Mouse (Mus musculus) stomach, embryonic 14.5 days (tissue): ENCODE data around the gene Fbxw9. TPM values are rescaled to one million over a fixed set of nuclear protein-coding genes. Genes with fewer than 3 reads are reported as not detected.
A peak's percentile ranks its signal among the peaks of the same experiment; 100 is the strongest.

Experiments used
- ATAC-seq: fragments of 200-750 bp; cut with Nextera tagmentation; 2 replicates; pipeline ENCODE4 v1.8.0; 2017; ENCODE audit warnings: low read depth, moderate TSS enrichment; ENCODE audit not compliant: insufficient number of reproducible peaks, insufficient read depth, low FRiP score
- H3K27ac ChIP-seq: fragments of 300-500 bp; sonication (generic); 2 replicates; pipeline ENCODE4 v1.5.1; 2014; ENCODE audit warnings: mild to moderate bottlenecking, low read length, moderate library complexity, mixed read lengths
- H3K27me3 ChIP-seq: fragments of 300-500 bp; sonication (generic); 2 replicates; pipeline ENCODE4 v1.6.1; 2014; ENCODE audit warnings: low read length, control low read depth, mixed read lengths; ENCODE audit not compliant: control insufficient read depth, insufficient read depth
- H3K36me3 ChIP-seq: fragments of 300-500 bp; sonication (generic); 2 replicates; pipeline ENCODE4 v1.6.1; 2014; ENCODE audit warnings: mild to moderate bottlenecking, control low read depth, low read length, moderate library complexity, mixed read lengths; ENCODE audit not compliant: control insufficient read depth, insufficient read depth
- H3K4me1 ChIP-seq: fragments of 300-500 bp; sonication (generic); 2 replicates; pipeline ENCODE4 v1.6.1; 2014; ENCODE audit warnings: low read length, control low read depth, mixed read lengths; ENCODE audit not compliant: control insufficient read depth, insufficient read depth
- H3K4me2 ChIP-seq: fragments of 300-500 bp; sonication (generic); replicated peaks from 2 replicates; pipeline ENCODE4 v1.6.1; 2014; ENCODE audit warnings: low read depth, low read length, control low read depth
- H3K4me3 ChIP-seq: fragments of 300-500 bp; sonication (generic); 2 replicates; pipeline ENCODE4 v1.5.1; 2014; ENCODE audit warnings: low read depth, low read length, control low read depth
- H3K9ac ChIP-seq: fragments of 300-500 bp; sonication (generic); replicated peaks from 2 replicates; pipeline ENCODE4 v1.6.1; 2014; ENCODE audit warnings: low read depth, mild to moderate bottlenecking, control low read depth, low read length, moderate library complexity, mixed read lengths
- H3K9me3 ChIP-seq: fragments of 300-500 bp; sonication (generic); 2 replicates; pipeline ENCODE4 v1.6.1; 2016; ENCODE audit warnings: low read depth, low read length, control low read depth; ENCODE audit not compliant: control insufficient read depth
- WGBS: fragments of 180-500 bp; shearing (Covaris S2); extraction: QIAGEN DNeasy Blood & Tissue Kit; methylation state at CpG from one replicate; pipeline ENCODE4 v1.1.7; 2014; 5-methylcytosine and 5-hydroxymethylcytosine counted together
- polyA plus RNA-seq: library from polyadenylated mRNA; unstranded; fragments of >200 nt; fragmentation: Nextera tagmentation; extraction: Ambion mirVana; gene quantifications from 2 replicates; pipeline ENCODE4 v1.2.1, GENCODE M21; 2014

Fbxw9 gene
- polyA plus RNA-seq, 1 experiment from 2014 or later: 32.6 TPM

DNA sequence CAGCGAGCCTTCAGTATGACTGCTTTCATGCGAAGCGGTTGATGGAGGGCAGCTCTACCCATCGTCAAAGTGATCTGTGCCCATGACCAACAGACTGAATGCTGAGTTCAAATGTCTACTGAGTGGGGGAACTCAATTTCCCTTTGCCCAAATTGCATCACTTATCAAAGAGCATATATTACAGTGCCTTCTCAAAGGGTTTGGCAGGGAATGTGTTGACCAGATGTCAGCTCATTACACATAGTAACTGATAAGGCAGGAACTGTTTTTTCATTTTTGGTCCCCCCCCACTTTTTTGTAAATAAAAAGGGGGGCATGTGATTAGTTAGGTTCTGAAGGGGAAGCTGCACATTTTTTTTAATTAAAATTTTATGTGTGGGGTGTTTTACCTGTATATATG lies 2.7 kb downstream of the Fbxw9 start:
- Histone ChIP-seq H3K4me1 (no peaks in the 10 kb centered on the region), H3K4me2 (no peak overlapping the region), H3K36me3 (peaks cover 9% of the 10 kb centered on the region), H3K27me3 (no peaks in the 10 kb centered on the region), H3K9ac (no peak overlapping the region), H3K9me3 (no peaks in the 10 kb centered on the region), H3K27ac (no peak overlapping the region), H3K4me3 (no peak overlapping the region)
- WGBS: 94% methylated on average over 4 of the region's 4 CpGs
- no peak for ATAC-seq

- Histone ChIP-seq H3K27ac (no peak overlapping the region), H3K4me2 (no peak overlapping the region), H3K9ac (no peak overlapping the region), H3K4me3 (no peak overlapping the region), H3K9me3 (no peaks in the 10 kb centered on the region), H3K36me3 (peaks cover 9% of the 10 kb centered on the region), H3K27me3 (no peaks in the 10 kb centered on the region), H3K4me1 (no peaks in the 10 kb centered on the region)
- WGBS: 41% methylated on average over 2 of the region's 2 CpGs
- ATAC-seq: no peak
These were observed 5.4 kb downstream of the Fbxw9 start for GRCm38 (mm10) chr8:85065213-85065612.

DNA sequence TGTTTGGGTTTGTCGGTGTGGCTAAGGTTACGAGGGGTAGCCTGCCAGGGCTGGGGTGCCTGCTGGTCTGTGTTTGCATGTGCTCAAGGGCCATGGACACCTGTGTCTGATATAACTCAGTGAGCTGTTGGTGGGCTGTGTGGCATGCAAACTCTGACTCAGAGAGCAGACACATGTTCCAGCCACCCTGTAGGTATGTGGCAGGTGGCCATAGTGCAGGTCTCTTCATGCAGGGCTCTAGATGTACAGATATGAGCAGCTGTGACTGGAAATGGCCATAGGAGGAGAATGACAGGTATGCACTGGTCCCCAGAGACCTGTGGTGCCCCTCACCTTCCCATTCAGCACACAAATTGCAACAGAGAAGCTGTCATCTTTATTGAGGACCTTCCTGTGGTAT lies 7.3 kb downstream of the Fbxw9 start:
- H3K4me2 ChIP-seq: no peak overlapping the region
- H3K9ac ChIP-seq: no peak overlapping the region
- 95% methylated on average over 2 of the region's 2 CpGs for WGBS
- no peak overlapping the region for H3K4me3 ChIP-seq
- H3K36me3 ChIP-seq: peaks cover 9% of the 10 kb centered on the region
- no peaks in the 10 kb centered on the region for H3K4me1 ChIP-seq
- ATAC-seq: no peak
- H3K9me3 ChIP-seq: no peaks in the 10 kb centered on the region
- H3K27ac ChIP-seq: no peak overlapping the region
- no peaks in the 10 kb centered on the region for H3K27me3 ChIP-seq

GRCm38 (mm10) chr8:85067982-85068381 lies 8.1 kb downstream of the Fbxw9 start, which contains the start of gene Gm5741:
Gene Gm5741, minus strand, starts transcription at chr8:85067982.
- Histone ChIP-seq H3K4me2 (no peak within 1 kb of the TSS), H3K9me3 (no peaks in the 10 kb centered on the region), H3K9ac (no peak within 1 kb of the TSS), H3K36me3 (peaks cover 9% of the 10 kb centered on the region), H3K27me3 (no peaks in the 10 kb centered on the region), H3K4me3 (no peak within 1 kb of the TSS), H3K27ac (no peak within 1 kb of the TSS), H3K4me1 (peaks cover 4% of the 10 kb centered on the region; the same call in 1 of the 2 replicates)
- no peak for ATAC-seq

GRCm38 (mm10) chr8:85071041-85071440 lies 11.2 kb downstream of the Fbxw9 start:
- Histone ChIP-seq H3K4me1 (peaks cover 4% of the 10 kb centered on the region; the same call in 1 of the 2 replicates), H3K4me2 (peak overlapping the region; percentile 67), H3K27ac (peak overlapping the region; percentile 98; the same call in 1 of the 2 replicates), H3K36me3 (peaks cover 30% of the 10 kb centered on the region), H3K4me3 (peak overlapping the region; percentile 97), H3K27me3 (no peaks in the 10 kb centered on the region), H3K9me3 (no peaks in the 10 kb centered on the region), H3K9ac (no peak overlapping the region)
- no peak for ATAC-seq
- WGBS: 74% methylated on average over 5 of the region's 5 CpGs

GRCm38 (mm10) chr8:85071514-85072281 lies 11.8 kb downstream of the Fbxw9 start, which contains the start of gene Dhps:
Gene Dhps, plus strand, starts transcription at chr8:85071757.
- H3K9me3 ChIP-seq: no peaks in the 10 kb centered on the region
- WGBS: under 1% methylated on average over 68 of the region's 68 CpGs
- no peaks in the 10 kb centered on the region for H3K27me3 ChIP-seq
- peak within 1 kb of the TSS; percentile 98 for H3K27ac ChIP-seq
- peak within 1 kb of the TSS; percentile 67 for H3K4me2 ChIP-seq
- peaks cover 33% of the 10 kb centered on the region for H3K36me3 ChIP-seq
- H3K4me1 ChIP-seq: peaks cover 4% of the 10 kb centered on the region; the same call in 1 of the 2 replicates
- H3K4me3 ChIP-seq: peak within 1 kb of the TSS; percentile 97
- ATAC-seq: peak; percentile 91
- peak within 1 kb of the TSS; percentile 85 for H3K9ac ChIP-seq

- Histone ChIP-seq H3K4me3 (peak overlapping the region; percentile 97), H3K36me3 (peaks cover 34% of the 10 kb centered on the region), H3K9me3 (no peaks in the 10 kb centered on the region), H3K9ac (peak overlapping the region; percentile 85; the same call in 1 of the 2 replicates), H3K27ac (peak overlapping the region; percentile 98; the same call in 1 of the 2 replicates), H3K4me2 (peak overlapping the region; percentile 67), H3K4me1 (peaks cover 4% of the 10 kb centered on the region; the same call in 1 of the 2 replicates), H3K27me3 (no peaks in the 10 kb centered on the region)
- ATAC-seq: 0 out of 2 replicates have a peak, but pooled peaks have one; percentile 2
- WGBS: 40% methylated on average over 9 of the region's 9 CpGs
These were observed 12.6 kb downstream of the Fbxw9 start for GRCm38 (mm10) chr8:85072364-85072929.

DNA sequence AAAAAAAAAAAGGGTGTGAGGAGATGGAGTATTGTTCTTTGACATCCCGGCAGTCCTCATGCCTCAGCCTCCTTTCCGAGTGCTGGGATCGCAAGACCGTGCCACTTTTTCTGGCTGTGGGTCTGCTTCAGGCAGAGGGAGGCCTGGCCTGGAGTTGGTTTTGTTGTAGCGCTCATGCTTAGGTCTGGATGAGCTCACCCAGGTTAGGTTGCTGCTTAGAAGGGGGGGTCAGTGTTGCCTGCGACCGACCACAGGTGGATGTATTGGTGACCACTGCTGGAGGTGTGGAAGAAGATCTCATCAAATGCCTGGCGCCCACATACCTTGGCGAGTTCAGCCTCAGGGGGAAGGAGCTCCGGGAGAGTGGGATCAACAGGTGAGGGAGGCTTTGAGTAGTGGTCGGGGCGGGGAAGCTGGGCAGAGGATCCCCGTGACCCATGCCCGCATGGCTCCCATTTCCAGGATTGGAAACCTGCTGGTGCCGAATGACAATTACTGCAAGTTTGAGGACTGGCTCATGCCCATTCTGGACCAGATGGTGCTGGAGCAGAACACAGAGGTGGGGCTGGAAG lies 13.3 kb downstream of the Fbxw9 start:
- WGBS: 93% methylated on average over 15 of the region's 15 CpGs
- no peak overlapping the region for H3K27ac ChIP-seq
- no peaks in the 10 kb centered on the region for H3K27me3 ChIP-seq
- no peak for ATAC-seq
- no peak overlapping the region for H3K9ac ChIP-seq
- H3K36me3 ChIP-seq: peaks cover 34% of the 10 kb centered on the region
- no peaks in the 10 kb centered on the region for H3K9me3 ChIP-seq
- no peak overlapping the region for H3K4me3 ChIP-seq
- H3K4me1 ChIP-seq: peaks cover 4% of the 10 kb centered on the region; the same call in 1 of the 2 replicates
- H3K4me2 ChIP-seq: no peak overlapping the region
